Comparison of ENCODE assay signal across 9 mouse cellular contexts in the genomic region with DNA sequence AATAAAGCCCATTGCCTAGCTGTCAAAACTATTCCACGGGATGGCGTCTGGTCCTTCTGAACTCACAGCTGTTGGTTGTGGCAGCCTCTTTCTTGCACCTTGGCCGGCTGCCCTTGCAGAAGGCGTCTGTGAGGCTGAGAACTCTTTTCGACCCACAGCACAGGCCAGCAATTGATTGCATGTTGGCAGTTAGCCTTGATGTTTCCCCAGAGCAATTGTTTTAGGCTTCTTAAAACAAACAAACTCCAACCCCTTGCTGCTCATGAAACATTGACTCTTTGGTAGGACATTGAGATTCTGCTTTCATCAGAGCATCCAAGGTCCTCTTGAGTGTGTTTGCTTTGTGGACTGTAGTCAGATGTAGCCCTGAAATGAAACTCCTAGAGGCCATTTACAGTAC. TPM values are rescaled to one million over a fixed set of nuclear protein-coding genes. Genes with fewer than 3 reads are reported as not detected.
DNase-seq lines count a peak whose midpoint lies in the region; ATAC-seq and TF ChIP-seq lines count a peak whose summit lies in the region.
"Had no signal": no experiment of that assay in that cellular context is flagged by ENCODE, and none has a peak within 500 bp of the region (broad histone marks: within the 10 kb centered on the region; RNA-seq: fewer than 3 reads in every experiment).

No protein-coding gene starts in this region.

- H3K4me3 ChIP-seq in embryonic facial prominence, embryonic 14.5 days (ENCODE audit: low read depth, low read length) = no peak overlapping the region
- no peak overlapping the region for H3K4me3 ChIP-seq in embryonic facial prominence, embryonic 10.5 days
- H3K4me3 ChIP-seq in gastrocnemius, adult 2 months = no peak overlapping the region
- no peak overlapping the region for H3K4me3 ChIP-seq in lung, embryonic 15.5 days
- H3K4me3 ChIP-seq: liver, embryonic 15.5 days had no signal

- no peaks in the 10 kb centered on the region for H3K4me1 ChIP-seq in embryonic facial prominence, embryonic 14.5 days (ENCODE audit: control insufficient read depth, insufficient read depth, low read length)
- H3K4me1 ChIP-seq in embryonic facial prominence, embryonic 10.5 days = no peaks in the 10 kb centered on the region
- peaks cover 23% of the 10 kb centered on the region for H3K4me1 ChIP-seq in lung, embryonic 15.5 days

- ATAC-seq in embryonic facial prominence, embryonic 14.5 days (ENCODE audit: low read depth) = no peak
- ATAC-seq in lung, embryonic 15.5 days (ENCODE audit: borderline replicate concordance, extremely low read depth, low FRiP score, low TSS enrichment) = peak; percentile 92
- no peak for ATAC-seq in erythroblast, adult 5-6 weeks (replicated peaks; ENCODE audit: low FRiP score, poor library complexity, severe bottlenecking)

- H3K9me3 ChIP-seq in embryonic facial prominence, embryonic 14.5 days (ENCODE audit: control insufficient read depth, low read length) = no peaks in the 10 kb centered on the region
- no peaks in the 10 kb centered on the region for H3K9me3 ChIP-seq in embryonic facial prominence, embryonic 10.5 days
- H3K9me3 ChIP-seq in lung, embryonic 15.5 days = no peaks in the 10 kb centered on the region
- H3K9me3 ChIP-seq: liver, embryonic 15.5 days had no signal

- no peak overlapping the region for H3K4me2 ChIP-seq in embryonic facial prominence, embryonic 14.5 days (ENCODE audit: low read depth, low read length)
- no peak overlapping the region for H3K4me2 ChIP-seq in lung, embryonic 15.5 days
- H3K4me2 ChIP-seq: liver, embryonic 15.5 days had no signal

- intact Hi-C loops in gastrocnemius, adult 2 months (cut with DNase I) = no loop called here

- H3K36me3 ChIP-seq in embryonic facial prominence, embryonic 14.5 days (ENCODE audit: control insufficient read depth, insufficient read depth, low read length) = no peaks in the 10 kb centered on the region
- H3K36me3 ChIP-seq in embryonic facial prominence, embryonic 10.5 days (replicated peaks) = no peaks in the 10 kb centered on the region
- H3K36me3 ChIP-seq in lung, embryonic 15.5 days = no peaks in the 10 kb centered on the region
- H3K36me3 ChIP-seq: liver, embryonic 15.5 days had no signal

- TF ChIP-seq CTCF in gastrocnemius, adult 2 months (IDR thresholded peaks at IDR 0.05) = peak; percentile 17; the same call in 1 of the 2 replicates

- DNase-seq in embryonic facial prominence, embryonic 14.5 days (ENCODE audit: low spot score) = peak; percentile 84
- no peak for DNase-seq in embryonic facial prominence, embryonic 10.5 days (ENCODE audit: low spot score)
- DNase-seq in NIH3T3 (ENCODE audit: low read depth) = peak; percentile 84
- peak; percentile 85 for DNase-seq in gastrocnemius, adult 2 months
- DNase-seq in kidney, postnatal 14 days = peak; percentile 88
- DNase-seq in thymus, postnatal 0 days (ENCODE audit: low spot score) = no peak

- H3K27ac ChIP-seq in embryonic facial prominence, embryonic 14.5 days (replicated peaks; ENCODE audit: low read depth, low read length) = no peak overlapping the region
- no peak overlapping the region for H3K27ac ChIP-seq in embryonic facial prominence, embryonic 10.5 days (replicated peaks)
- peak overlapping the region; percentile 43 for H3K27ac ChIP-seq in gastrocnemius, adult 2 months
- H3K27ac ChIP-seq in lung, embryonic 15.5 days = peak overlapping the region; percentile 62
- H3K27ac ChIP-seq: liver, embryonic 15.5 days had no signal

- 36% methylated on average over 5 of the region's 5 CpGs for WGBS in embryonic facial prominence, embryonic 14.5 days
- 85% methylated on average over 5 of the region's 5 CpGs for WGBS in embryonic facial prominence, embryonic 10.5 days
- WGBS in lung, embryonic 15.5 days = 26% methylated on average over 5 of the region's 5 CpGs

- no peaks in the 10 kb centered on the region for H3K27me3 ChIP-seq in embryonic facial prominence, embryonic 14.5 days (replicated peaks; ENCODE audit: control insufficient read depth, insufficient read depth, low read length)
- H3K27me3 ChIP-seq in embryonic facial prominence, embryonic 10.5 days (replicated peaks; ENCODE audit: low read depth, poor library complexity, severe bottlenecking) = no peaks in the 10 kb centered on the region
- H3K27me3 ChIP-seq in lung, embryonic 15.5 days = no peaks in the 10 kb centered on the region
- H3K27me3 ChIP-seq: liver, embryonic 15.5 days had no signal

- H3K9ac ChIP-seq in embryonic facial prominence, embryonic 14.5 days (ENCODE audit: low read depth, low read length) = no peak overlapping the region
- no peak overlapping the region for H3K9ac ChIP-seq in lung, embryonic 15.5 days
- H3K9ac ChIP-seq: liver, embryonic 15.5 days had no signal

RNA-seq across cellular contexts. Expression of a gene that starts 33.2 kb away (rescaled TPM):
- 25.8 and 27.3 TPM in 2 replicates for polyA plus RNA-seq in embryonic facial prominence, embryonic 14.5 days (2014; fragmentation: Nextera tagmentation; extraction: Ambion mirVana)
- polyA plus RNA-seq in embryonic facial prominence, embryonic 10.5 days (2016; fragmentation: Nextera tagmentation; extraction: Ambion mirVana) = 13.8 and 17.6 TPM in 2 replicates
- 1 to 10 TPM; 2.3 to 2.6 TPM for total RNA-seq in gastrocnemius, adult 2 months (2021)
- 17.7 and 19.4 TPM in 2 replicates for polyA plus RNA-seq in lung, embryonic 15.5 days (2015; fragmentation: Nextera tagmentation; extraction: Ambion mirVana)
- 7.6 and 8.4 TPM in 2 replicates for polyA plus RNA-seq in thymus, postnatal 0 days (2015; fragmentation: Nextera tagmentation; extraction: Ambion mirVana)
- total RNA-seq in erythroblast, adult 5-6 weeks (2015; ENCODE audit: low replicate concordance) = 2.1 and 7.5 TPM in 2 replicates
- 0.84 and 1.7 TPM in 2 replicates for total RNA-seq in erythroblast, adult 5-6 weeks (2017; ENCODE audit: low replicate concordance)

RNA-seq across cellular contexts. Expression of a gene that starts 46.7 kb away (rescaled TPM):
- 485 and 532 TPM in 2 replicates for polyA plus RNA-seq in embryonic facial prominence, embryonic 14.5 days (2014; fragmentation: Nextera tagmentation; extraction: Ambion mirVana)
- 888 and 890 TPM in 2 replicates for polyA plus RNA-seq in embryonic facial prominence, embryonic 10.5 days (2016; fragmentation: Nextera tagmentation; extraction: Ambion mirVana)
- 10 to 100 TPM; 29.3 to 32.9 TPM for total RNA-seq in gastrocnemius, adult 2 months (2021)
- 633 and 646 TPM in 2 replicates for polyA plus RNA-seq in lung, embryonic 15.5 days (2015; fragmentation: Nextera tagmentation; extraction: Ambion mirVana)
- 705 and 759 TPM in 2 replicates for polyA plus RNA-seq in thymus, postnatal 0 days (2015; fragmentation: Nextera tagmentation; extraction: Ambion mirVana)
- 90.1 and 116 TPM in 2 replicates for total RNA-seq in erythroblast, adult 5-6 weeks (2015; ENCODE audit: low replicate concordance)
- 89.8 and 90.9 TPM in 2 replicates for total RNA-seq in erythroblast, adult 5-6 weeks (2017; ENCODE audit: low replicate concordance)

RNA-seq across cellular contexts. Expression of a gene that starts 46.8 kb away (rescaled TPM):
- 0.18 and 0.19 TPM in 2 replicates for polyA plus RNA-seq in embryonic facial prominence, embryonic 14.5 days (2014; fragmentation: Nextera tagmentation; extraction: Ambion mirVana)
- 0.14 and 0.15 TPM in 2 replicates for polyA plus RNA-seq in embryonic facial prominence, embryonic 10.5 days (2016; fragmentation: Nextera tagmentation; extraction: Ambion mirVana)
- not detected for total RNA-seq in gastrocnemius, adult 2 months (2021)
- 0.10 and 0.11 TPM in 2 replicates for polyA plus RNA-seq in lung, embryonic 15.5 days (2015; fragmentation: Nextera tagmentation; extraction: Ambion mirVana)
- 0.07 and 0.12 TPM in 2 replicates for polyA plus RNA-seq in thymus, postnatal 0 days (2015; fragmentation: Nextera tagmentation; extraction: Ambion mirVana)
- not detected in 2 replicates for total RNA-seq in erythroblast, adult 5-6 weeks (2015; ENCODE audit: low replicate concordance)
- total RNA-seq in erythroblast, adult 5-6 weeks (2017; ENCODE audit: low replicate concordance) = not detected in 2 replicates
- polyA plus RNA-seq: liver, embryonic 15.5 days had no signal

Comparison
In these comparisons a context has a peak if more than half of its experiments do, and no peak if none do; other contexts are left out.
1. DNase-seq: peak in embryonic facial prominence, embryonic 14.5 days (single experiment), NIH3T3 (single experiment), gastrocnemius, adult 2 months (single experiment) and kidney, postnatal 14 days (single experiment); none in embryonic facial prominence, embryonic 10.5 days (single experiment) and thymus, postnatal 0 days (single experiment).
2. H3K27ac ChIP-seq: peak in gastrocnemius, adult 2 months (single experiment) and lung, embryonic 15.5 days (single experiment); none in embryonic facial prominence, embryonic 14.5 days (single experiment) and embryonic facial prominence, embryonic 10.5 days (single experiment).